Mouse (Mus musculus) stomach, embryonic 15.5 days (tissue): ENCODE measurements at regions not wholly inside any gene's neighbourhood (a gene's known extent, or its start where the extent isn't known, plus 50 kb on each side); places are given as distances from the start of the nearest gene placed in this dataset.

Experiments used
- ATAC-seq: fragments of 200-750 bp; cut with Nextera tagmentation; 2 replicates; pipeline ENCODE4 v1.8.0; 2017; ENCODE audit warnings: low read depth, moderate number of reproducible peaks, moderate TSS enrichment; ENCODE audit not compliant: insufficient read depth, low FRiP score
- H3K27ac ChIP-seq: fragments of 300-500 bp; sonication (generic); 2 replicates; pipeline ENCODE4 v1.5.1; 2015; ENCODE audit warnings: mild to moderate bottlenecking, inconsistent platforms
- H3K27me3 ChIP-seq: fragments of 300-500 bp; sonication (generic); replicated peaks from 2 replicates; pipeline ENCODE4 v1.6.1; 2015; ENCODE audit warnings: inconsistent platforms
- H3K36me3 ChIP-seq: fragments of 300-500 bp; sonication (generic); 2 replicates; pipeline ENCODE4 v1.6.1; 2015; ENCODE audit warnings: inconsistent platforms
- H3K4me1 ChIP-seq: fragments of 300-500 bp; sonication (generic); 2 replicates; pipeline ENCODE4 v1.6.1; 2015; ENCODE audit warnings: inconsistent platforms
- H3K4me2 ChIP-seq: fragments of 300-500 bp; sonication (generic); 2 replicates; pipeline ENCODE4 v1.6.1; 2015; ENCODE audit warnings: mild to moderate bottlenecking, inconsistent platforms
- H3K4me3 ChIP-seq: fragments of 300-500 bp; sonication (generic); replicated peaks from 2 replicates; pipeline ENCODE4 v1.5.1; 2015; ENCODE audit warnings: inconsistent platforms
- H3K9ac ChIP-seq: fragments of 300-500 bp; sonication (generic); 2 replicates; pipeline ENCODE4 v1.6.1; 2015; ENCODE audit warnings: inconsistent platforms
- H3K9me3 ChIP-seq: fragments of 300-500 bp; sonication (generic); 2 replicates; pipeline ENCODE4 v1.6.1; 2016; ENCODE audit warnings: inconsistent platforms
- WGBS: fragments of 180-500 bp; shearing (Covaris S2); methylation state at CpG from one replicate; pipeline ENCODE4 v1.1.7; 2015; 5-methylcytosine and 5-hydroxymethylcytosine counted together

DNA sequence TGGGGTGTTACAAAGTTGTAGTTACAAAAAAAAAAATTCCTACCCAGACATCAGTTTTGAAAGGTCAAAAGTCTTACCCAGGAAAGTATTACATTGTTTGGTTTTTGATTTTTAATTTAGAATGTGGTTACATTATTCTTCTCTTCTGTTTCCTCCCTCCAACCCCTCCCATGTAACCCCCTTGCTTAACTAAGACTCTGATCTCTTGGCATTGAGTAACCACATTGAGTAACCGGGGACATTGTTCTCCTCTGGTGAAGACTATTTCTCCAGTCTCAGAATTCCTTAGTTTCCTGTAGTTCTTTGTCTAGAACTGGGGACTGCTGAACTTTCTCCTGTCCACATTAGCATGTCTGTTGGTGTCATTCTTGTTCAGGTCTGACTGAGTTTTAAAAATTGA is 109.3 kb upstream of the Itga4 start:
- Histone ChIP-seq H3K4me2 (no peak overlapping the region), H3K27ac (no peak overlapping the region), H3K4me1 (0 out of 2 replicates have a peak, but pooled peaks cover 3% of the 10 kb centered on the region), H3K27me3 (no peaks in the 10 kb centered on the region), H3K9ac (no peak overlapping the region), H3K9me3 (no peaks in the 10 kb centered on the region), H3K4me3 (no peak overlapping the region), H3K36me3 (no peaks in the 10 kb centered on the region)
- no peak for ATAC-seq
- WGBS = 72% methylated on average over 1 of the region's 1 CpGs

DNA sequence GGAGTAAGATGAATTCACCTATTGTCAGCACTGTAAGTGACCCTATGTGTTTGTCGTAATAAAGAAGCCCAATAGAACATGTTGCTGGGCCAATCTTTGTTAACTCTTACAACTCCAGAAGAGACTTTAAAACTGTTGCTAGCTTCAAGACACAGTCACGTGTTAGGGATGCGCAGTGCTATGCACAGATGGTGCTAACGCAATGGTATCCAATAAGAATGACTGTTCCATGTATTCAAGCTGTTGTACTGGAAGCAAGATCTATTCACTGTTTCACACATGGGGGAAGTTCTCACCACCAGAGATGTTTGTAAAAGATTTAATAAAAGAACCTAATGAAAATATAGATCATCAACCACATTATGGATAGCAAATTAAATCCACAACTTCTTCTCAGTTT is 108.7 kb upstream of the Itga4 start:
- Histone ChIP-seq H3K36me3 (no peaks in the 10 kb centered on the region), H3K9ac (no peak overlapping the region), H3K27me3 (no peaks in the 10 kb centered on the region), H3K27ac (no peak overlapping the region), H3K4me2 (no peak overlapping the region), H3K4me3 (no peak overlapping the region), H3K4me1 (0 out of 2 replicates have a peak, but pooled peaks cover 3% of the 10 kb centered on the region), H3K9me3 (no peaks in the 10 kb centered on the region)
- no peak for ATAC-seq
- WGBS = 89% methylated on average over 4 of the region's 4 CpGs

DNA sequence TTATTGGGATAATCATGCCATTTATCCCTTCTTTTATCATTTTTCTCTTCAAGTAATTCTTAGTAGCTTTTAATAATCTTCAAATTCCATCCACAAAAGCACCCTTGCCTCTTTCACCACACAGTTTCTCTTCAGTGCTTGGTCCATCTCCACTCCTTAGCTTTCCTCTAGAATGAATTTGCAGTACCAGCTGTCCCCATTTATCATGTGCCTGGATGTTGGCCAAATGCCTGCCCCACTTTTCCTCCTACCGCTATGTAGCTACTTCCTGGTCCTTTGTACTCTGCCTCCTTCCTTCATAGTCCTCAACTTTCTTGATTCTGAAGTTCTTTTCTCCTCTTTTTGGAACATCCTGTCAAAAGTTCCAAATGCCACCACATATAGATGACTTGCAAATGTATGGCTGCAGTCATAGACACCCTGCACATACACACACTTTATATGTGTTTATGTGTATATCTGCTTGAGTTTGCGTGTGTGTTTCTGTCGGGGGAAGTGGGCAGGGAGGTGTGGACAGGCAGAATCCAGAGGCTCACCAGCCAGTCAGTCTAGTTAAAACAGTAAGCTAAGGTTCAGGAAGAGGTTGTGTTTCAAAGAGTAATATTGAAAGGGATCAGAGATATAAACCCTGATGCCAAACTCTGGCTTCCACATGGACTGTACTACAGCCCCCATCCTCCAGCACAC is 106.1 kb upstream of the Itga4 start:
- H3K27me3 ChIP-seq = no peaks in the 10 kb centered on the region
- no peak for ATAC-seq
- no peak overlapping the region for H3K9ac ChIP-seq
- no peak overlapping the region for H3K4me3 ChIP-seq
- no peaks in the 10 kb centered on the region for H3K36me3 ChIP-seq
- no peaks in the 10 kb centered on the region for H3K9me3 ChIP-seq
- no peak overlapping the region for H3K4me2 ChIP-seq
- no peak overlapping the region for H3K27ac ChIP-seq
- no peaks in the 10 kb centered on the region for H3K4me1 ChIP-seq
- 44% methylated on average over 3 of the region's 3 CpGs for WGBS

DNA sequence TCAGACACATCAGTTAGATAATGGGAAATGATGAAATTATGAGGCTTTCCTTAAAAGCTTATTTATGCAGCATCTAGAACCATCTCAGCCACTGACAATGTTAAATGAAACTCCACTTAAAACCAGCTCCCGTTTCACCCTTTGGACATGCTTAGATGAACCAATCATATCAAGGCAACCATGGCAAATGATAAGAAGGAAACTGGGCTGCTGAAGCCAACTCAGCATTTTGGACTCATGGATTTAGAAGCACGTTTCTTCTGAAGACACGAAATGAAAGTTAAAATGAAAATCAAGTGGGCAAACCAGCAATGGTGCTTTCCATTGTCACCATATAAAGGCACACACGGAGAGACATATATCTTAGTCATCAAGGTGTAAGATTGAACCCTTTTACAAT is 103.6 kb upstream of the Itga4 start:
- no peaks in the 10 kb centered on the region for H3K9me3 ChIP-seq
- no peak overlapping the region for H3K9ac ChIP-seq
- no peaks in the 10 kb centered on the region for H3K36me3 ChIP-seq
- ATAC-seq = no peak
- H3K4me2 ChIP-seq = no peak overlapping the region
- H3K27ac ChIP-seq = no peak overlapping the region
- no peak overlapping the region for H3K4me3 ChIP-seq
- no peaks in the 10 kb centered on the region for H3K4me1 ChIP-seq
- WGBS = 78% methylated on average over 4 of the region's 4 CpGs
- H3K27me3 ChIP-seq = no peaks in the 10 kb centered on the region

DNA sequence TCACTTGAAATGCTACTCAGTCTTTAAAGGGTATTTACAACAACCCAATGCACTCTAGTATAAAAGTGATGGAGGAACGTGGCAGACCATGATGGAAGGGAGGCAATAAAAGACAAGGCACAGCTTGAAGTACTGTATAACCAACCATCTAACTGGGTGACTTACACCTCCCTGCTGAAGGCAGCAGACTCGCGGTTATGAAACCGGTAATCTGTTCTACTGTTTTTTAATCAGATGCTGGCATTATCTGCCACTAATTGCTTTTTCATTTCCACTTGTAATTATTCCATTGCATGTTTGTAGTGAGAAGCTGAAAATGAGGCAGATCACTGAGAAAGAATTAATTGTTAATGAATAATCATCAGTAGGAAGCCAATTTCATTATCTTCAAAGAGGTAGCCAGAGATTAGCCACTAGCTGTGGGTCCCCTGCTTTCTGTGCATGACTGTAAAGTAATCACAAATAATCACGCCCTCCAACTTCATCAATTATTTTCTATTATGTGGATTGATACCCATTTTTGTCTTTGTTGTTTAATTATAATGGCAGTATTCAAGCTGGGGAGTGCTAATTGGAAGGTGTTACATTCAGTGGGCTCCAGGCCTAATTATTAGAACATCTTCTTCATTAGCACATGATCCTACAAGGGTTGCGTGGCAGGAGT is 103.1 kb upstream of the Itga4 start:
- Histone ChIP-seq H3K27me3 (no peaks in the 10 kb centered on the region), H3K4me1 (no peaks in the 10 kb centered on the region), H3K9ac (no peak overlapping the region), H3K9me3 (no peaks in the 10 kb centered on the region), H3K36me3 (no peaks in the 10 kb centered on the region), H3K4me2 (no peak overlapping the region), H3K4me3 (no peak overlapping the region), H3K27ac (no peak overlapping the region)
- 76% methylated on average over 6 of the region's 6 CpGs for WGBS
- no peak for ATAC-seq

DNA sequence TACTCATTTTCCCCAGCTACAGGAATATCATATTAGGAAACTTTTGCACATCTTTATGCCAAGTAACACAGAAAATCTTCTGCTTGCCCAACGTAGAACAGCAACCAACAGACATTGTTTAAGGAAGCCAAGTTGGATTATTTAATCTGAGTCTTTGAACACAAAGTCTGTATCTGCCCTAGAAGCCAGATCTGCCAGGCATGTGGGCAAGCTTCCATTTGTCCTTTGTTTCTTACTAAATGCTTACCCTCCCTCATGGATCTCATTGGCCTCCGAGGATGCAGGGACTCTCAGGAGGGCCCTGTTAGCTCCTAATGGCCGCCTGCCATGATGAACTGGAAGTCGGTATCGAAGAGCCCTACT is 102.5 kb upstream of the Itga4 start:
- Histone ChIP-seq H3K27me3 (no peaks in the 10 kb centered on the region), H3K9ac (no peak overlapping the region), H3K36me3 (no peaks in the 10 kb centered on the region), H3K4me2 (no peak overlapping the region), H3K4me1 (no peaks in the 10 kb centered on the region), H3K9me3 (no peaks in the 10 kb centered on the region), H3K4me3 (no peak overlapping the region), H3K27ac (no peak overlapping the region)
- 85% methylated on average over 5 of the region's 5 CpGs for WGBS
- no peak for ATAC-seq

DNA sequence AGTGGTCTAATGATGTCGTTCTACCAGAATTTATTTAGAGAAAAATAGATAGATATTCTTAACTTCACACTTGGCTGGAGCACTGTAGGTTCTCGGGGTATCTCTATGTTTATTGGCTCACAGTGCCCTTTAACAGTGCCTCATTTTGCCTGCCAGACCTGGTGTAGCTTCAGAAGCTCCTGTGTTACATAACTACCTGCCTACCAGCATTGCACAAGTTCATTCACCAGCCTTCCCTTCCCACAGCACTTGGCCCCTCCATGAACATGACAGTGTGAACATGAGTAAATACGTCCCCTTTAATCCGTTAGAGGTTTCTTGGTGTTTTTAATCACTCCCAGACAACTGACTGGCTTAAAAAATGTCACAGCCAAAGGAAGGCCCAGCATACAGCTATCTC is 102.2 kb upstream of the Itga4 start:
- Histone ChIP-seq H3K4me1 (no peaks in the 10 kb centered on the region), H3K27me3 (no peaks in the 10 kb centered on the region), H3K4me2 (no peak overlapping the region), H3K36me3 (no peaks in the 10 kb centered on the region), H3K27ac (no peak overlapping the region), H3K4me3 (no peak overlapping the region), H3K9me3 (no peaks in the 10 kb centered on the region), H3K9ac (no peak overlapping the region)
- WGBS = 58% methylated on average over 4 of the region's 4 CpGs
- no peak for ATAC-seq

DNA sequence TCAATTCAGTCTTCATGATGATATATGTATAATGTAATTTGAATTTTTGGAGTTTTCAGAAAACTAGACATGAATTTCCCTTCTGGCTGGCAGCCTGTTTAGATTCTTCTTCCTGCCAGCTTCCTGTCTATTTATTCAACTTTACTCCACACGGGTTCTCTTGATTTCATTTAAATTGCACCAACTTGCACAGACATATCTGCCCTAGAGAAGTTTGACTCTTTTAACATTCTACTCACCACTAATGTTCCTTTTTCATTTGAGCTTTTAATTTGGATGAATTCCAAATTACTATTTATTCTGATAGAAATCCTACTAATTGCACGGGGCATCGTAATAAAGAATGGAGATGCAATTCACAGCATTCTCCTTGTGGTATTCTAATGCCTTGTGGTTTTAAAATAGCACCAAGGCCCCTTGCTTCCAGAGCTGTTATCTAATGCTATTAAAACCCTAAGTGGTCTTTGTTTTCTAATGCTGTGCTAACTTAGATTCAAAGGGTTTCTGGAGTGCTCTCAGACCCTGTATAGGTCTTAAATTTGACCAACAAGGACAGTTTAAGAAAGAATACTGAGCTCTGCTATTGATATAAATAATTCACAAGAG is 96.7 kb upstream of the Itga4 start:
- Histone ChIP-seq H3K4me1 (no peaks in the 10 kb centered on the region), H3K4me2 (no peak overlapping the region), H3K27ac (no peak overlapping the region), H3K36me3 (no peaks in the 10 kb centered on the region), H3K9ac (no peak overlapping the region), H3K4me3 (no peak overlapping the region), H3K27me3 (no peaks in the 10 kb centered on the region), H3K9me3 (no peaks in the 10 kb centered on the region)
- WGBS = 58% methylated on average over 3 of the region's 3 CpGs
- ATAC-seq = no peak

DNA sequence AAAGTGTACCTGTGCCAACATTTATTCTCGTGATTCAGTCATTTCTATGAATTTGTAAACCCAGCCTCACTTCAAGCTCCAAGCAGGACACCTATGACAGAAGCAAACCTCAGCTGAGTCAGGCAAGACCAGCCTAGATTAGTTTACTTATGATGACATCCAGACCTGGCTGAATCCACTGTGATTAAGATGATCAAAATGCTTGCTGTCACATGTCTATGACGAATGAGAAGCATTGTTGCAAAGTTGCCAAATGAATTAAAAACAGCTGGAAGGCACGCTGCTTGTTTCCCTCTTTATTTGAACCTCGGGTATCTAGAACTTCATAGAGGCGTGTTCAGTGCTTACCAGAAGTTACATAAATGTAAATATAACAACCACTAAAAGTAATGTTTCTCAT is 95.9 kb upstream of the Itga4 start:
- Histone ChIP-seq H3K27ac (no peak overlapping the region), H3K36me3 (no peaks in the 10 kb centered on the region), H3K4me2 (no peak overlapping the region), H3K9me3 (no peaks in the 10 kb centered on the region), H3K27me3 (no peaks in the 10 kb centered on the region), H3K4me1 (no peaks in the 10 kb centered on the region), H3K9ac (no peak overlapping the region), H3K4me3 (no peak overlapping the region)
- no peak for ATAC-seq
- WGBS = 63% methylated on average over 5 of the region's 5 CpGs

DNA sequence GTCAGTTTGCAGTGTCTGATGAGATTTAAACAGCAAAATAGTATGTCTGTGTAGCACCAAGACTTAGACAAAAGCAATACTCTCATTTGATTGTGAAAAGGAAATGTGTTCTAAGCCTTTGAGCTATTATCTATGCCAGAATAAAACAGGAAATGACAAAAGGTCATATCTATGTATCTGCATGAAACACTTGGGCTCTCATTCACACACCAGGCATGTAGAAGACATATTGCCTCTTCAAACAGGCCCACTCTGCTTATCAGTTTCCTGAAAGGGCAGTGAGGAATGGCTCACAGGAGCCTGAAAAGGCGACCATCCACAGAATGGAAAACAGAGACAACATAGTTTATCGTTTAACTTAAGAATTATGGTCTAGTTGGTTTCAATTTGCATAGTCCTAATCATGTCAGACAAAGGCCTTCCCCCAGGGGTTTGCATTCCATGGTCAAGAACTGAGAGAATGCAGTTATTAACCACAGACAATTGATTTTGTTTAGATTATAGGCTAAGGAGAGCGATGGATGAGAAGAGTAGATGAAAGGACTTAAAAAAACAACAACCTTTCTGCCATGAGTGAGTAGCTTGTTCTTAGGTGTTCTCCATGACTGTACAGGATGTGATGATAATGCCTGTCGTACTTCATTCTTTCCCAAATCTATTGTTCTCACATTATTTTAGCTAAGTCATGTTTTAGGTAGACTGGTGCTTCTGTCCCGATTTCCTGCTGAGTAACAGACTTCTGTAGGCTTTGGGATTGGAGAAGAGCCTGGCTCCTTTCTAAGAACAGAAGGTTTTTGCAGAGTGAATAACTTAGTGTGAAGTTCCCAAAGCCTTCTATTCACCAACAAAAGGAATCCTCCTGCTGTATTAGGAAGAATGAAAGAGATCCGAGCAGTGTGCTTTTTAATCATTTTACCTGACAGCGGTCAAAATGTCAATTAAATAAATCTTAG is 82.0 kb upstream of the Itga4 start:
- Histone ChIP-seq H3K9ac (no peak overlapping the region), H3K4me2 (no peak overlapping the region), H3K27ac (no peak overlapping the region), H3K4me3 (no peak overlapping the region), H3K9me3 (no peaks in the 10 kb centered on the region), H3K27me3 (no peaks in the 10 kb centered on the region), H3K36me3 (no peaks in the 10 kb centered on the region), H3K4me1 (no peaks in the 10 kb centered on the region)
- no peak for ATAC-seq
- 40% methylated on average over 7 of the region's 7 CpGs for WGBS

DNA sequence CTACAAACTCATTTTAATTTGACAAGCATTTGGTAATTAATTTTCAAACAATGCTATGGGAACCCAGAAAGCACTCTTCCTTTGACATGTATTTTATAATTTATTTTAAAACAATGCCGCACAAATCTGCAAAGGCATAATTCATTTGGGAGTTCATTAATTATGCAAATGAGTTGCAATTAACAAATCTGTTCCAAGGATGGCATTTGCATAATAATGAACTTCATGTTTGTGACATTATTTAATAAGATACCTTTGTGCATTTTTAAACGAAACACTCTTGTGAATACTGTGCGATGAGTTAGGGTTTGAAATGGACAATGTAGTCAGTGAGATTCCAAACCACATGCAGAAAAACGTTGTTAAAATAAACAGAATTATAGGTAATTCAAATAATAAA is 80.9 kb upstream of the Itga4 start:
- Histone ChIP-seq H3K4me3 (no peak overlapping the region), H3K27me3 (no peaks in the 10 kb centered on the region), H3K36me3 (no peaks in the 10 kb centered on the region), H3K4me1 (no peaks in the 10 kb centered on the region), H3K9me3 (no peaks in the 10 kb centered on the region), H3K4me2 (no peak overlapping the region), H3K9ac (no peak overlapping the region), H3K27ac (no peak overlapping the region)
- WGBS = 76% methylated on average over 4 of the region's 4 CpGs
- no peak for ATAC-seq

DNA sequence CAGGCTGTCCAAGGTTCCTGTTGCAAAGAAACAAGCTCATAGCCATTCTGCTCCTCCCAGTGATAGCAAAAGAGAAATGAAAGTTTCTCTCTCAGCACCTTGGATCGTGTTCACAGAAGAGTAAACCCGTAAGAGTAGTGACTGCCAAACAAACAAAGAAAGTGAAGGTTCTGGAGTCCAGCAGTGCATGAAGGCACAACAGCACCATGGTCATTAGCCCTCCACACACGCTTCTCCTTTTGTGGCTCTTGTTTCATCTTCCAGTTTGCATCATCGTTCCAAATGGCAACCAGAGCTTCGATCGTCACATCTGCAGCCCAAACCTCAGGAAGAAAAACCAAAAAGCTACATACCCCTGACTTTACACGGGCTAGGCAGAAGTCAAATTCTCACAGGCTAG is 74.4 kb upstream of the Itga4 start:
- no peak overlapping the region for H3K4me2 ChIP-seq
- WGBS = 70% methylated on average over 7 of the region's 7 CpGs

More for the DNA sequence above, 74.4 kb upstream of the Itga4 start:
- no peaks in the 10 kb centered on the region for H3K4me1 ChIP-seq
- ATAC-seq = no peak
- H3K27ac ChIP-seq = no peak overlapping the region
- H3K9me3 ChIP-seq = no peaks in the 10 kb centered on the region
- no peak overlapping the region for H3K9ac ChIP-seq
- no peaks in the 10 kb centered on the region for H3K27me3 ChIP-seq
- H3K36me3 ChIP-seq = no peaks in the 10 kb centered on the region
- H3K4me3 ChIP-seq = no peak overlapping the region
